ENCODE assay signal across 27 mouse cellular contexts in the genomic region with DNA sequence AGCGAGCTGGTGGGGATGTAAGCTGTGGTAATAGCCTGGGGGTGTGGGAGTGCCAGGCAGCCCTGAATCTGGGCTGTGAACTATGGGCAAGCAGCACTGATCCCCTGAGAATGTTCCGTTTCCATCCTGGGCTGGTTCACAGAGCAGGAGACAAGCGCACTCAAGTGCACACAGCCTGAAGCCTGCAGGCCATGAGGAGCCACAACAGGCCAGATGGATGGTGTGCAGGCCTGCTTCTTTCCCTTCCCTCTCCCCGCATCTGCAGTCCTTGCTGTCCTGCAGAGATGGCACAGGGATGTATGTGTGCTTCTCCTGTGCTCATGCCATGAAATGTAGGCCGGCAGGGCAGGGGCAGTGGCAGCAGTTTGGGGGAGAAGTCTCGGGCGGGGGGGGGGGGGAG. TPM values are rescaled to one million over a fixed set of nuclear protein-coding genes. Genes with fewer than 3 reads are reported as not detected.
"Had no signal": no experiment of that assay in that cellular context is flagged by ENCODE, and none has a peak within 500 bp of the region (broad histone marks: within the 10 kb centered on the region; RNA-seq: fewer than 3 reads in every experiment).

No protein-coding gene starts in this region.

- H3K36me3 ChIP-seq: intestine, embryonic 15.5 days; kidney, embryonic 15.5 days; liver, embryonic 13.5 days; midbrain, embryonic 13.5 days; neural tube, embryonic 13.5 days had no signal

- H3K4me1 ChIP-seq: intestine, embryonic 15.5 days; kidney, embryonic 15.5 days; liver, embryonic 13.5 days; midbrain, embryonic 13.5 days; neural tube, embryonic 13.5 days had no signal

- H3K4me3 ChIP-seq: intestine, embryonic 15.5 days; kidney, embryonic 15.5 days; left cerebral cortex, adult 2 months; liver, embryonic 13.5 days; midbrain, embryonic 13.5 days; myocyte; neural tube, embryonic 13.5 days had no signal

- H3K9ac ChIP-seq: intestine, embryonic 15.5 days; kidney, embryonic 15.5 days; liver, embryonic 13.5 days; midbrain, embryonic 13.5 days; neural tube, embryonic 13.5 days had no signal

- H3K4me2 ChIP-seq: intestine, embryonic 15.5 days; kidney, embryonic 15.5 days; liver, embryonic 13.5 days; midbrain, embryonic 13.5 days; neural tube, embryonic 13.5 days had no signal

- DNase-seq: kidney, adult 11 months; kidney, adult 8-10 months; kidney, postnatal 10 days; kidney, postnatal 36 days; layer of hippocampus, postnatal 36 days; liver, embryonic 13.5 days; lung, adult 2 months; lung, postnatal 36 days; right cerebral cortex, adult 18-20 months; right cerebral cortex, postnatal 25 days; spleen, adult 18-20 months; thymus, adult 18-20 months; thymus, postnatal 14 days; thymus, postnatal 4 days had no signal

- H3K27me3 ChIP-seq: intestine, embryonic 15.5 days; kidney, embryonic 15.5 days; liver, embryonic 13.5 days; midbrain, embryonic 13.5 days; neural tube, embryonic 13.5 days had no signal

- H3K9me3 ChIP-seq: intestine, embryonic 15.5 days; kidney, embryonic 15.5 days; liver, embryonic 13.5 days; midbrain, embryonic 13.5 days; neural tube, embryonic 13.5 days had no signal

- H3K27ac ChIP-seq: intestine, embryonic 15.5 days; kidney, embryonic 15.5 days; left cerebral cortex, adult 2 months; liver, embryonic 13.5 days; midbrain, embryonic 13.5 days; neural tube, embryonic 13.5 days had no signal

- ATAC-seq: intestine, embryonic 15.5 days; midbrain, embryonic 13.5 days had no signal

RNA-seq across cellular contexts. Expression of gene 4931423N10Rik, which starts 17.9 kb away (rescaled TPM):
- total RNA-seq: liver, adult 2 months; monocyte, adult 5-6 weeks had no signal
- polyA plus RNA-seq: intestine, embryonic 15.5 days; kidney, embryonic 15.5 days; limb, embryonic 11.5 days; limb, embryonic 14.5 days; liver, adult 2 months; liver, embryonic 13.5 days; liver, embryonic 16.5 days; lung, adult 2 months; lung, embryonic 16.5 days; midbrain, embryonic 13.5 days; myocyte; neural tube, embryonic 13.5 days; stomach, embryonic 16.5 days had no signal
